Mouse (Mus musculus): ENCODE measurements around the gene Peli2.

Gene Peli2

DNA sequence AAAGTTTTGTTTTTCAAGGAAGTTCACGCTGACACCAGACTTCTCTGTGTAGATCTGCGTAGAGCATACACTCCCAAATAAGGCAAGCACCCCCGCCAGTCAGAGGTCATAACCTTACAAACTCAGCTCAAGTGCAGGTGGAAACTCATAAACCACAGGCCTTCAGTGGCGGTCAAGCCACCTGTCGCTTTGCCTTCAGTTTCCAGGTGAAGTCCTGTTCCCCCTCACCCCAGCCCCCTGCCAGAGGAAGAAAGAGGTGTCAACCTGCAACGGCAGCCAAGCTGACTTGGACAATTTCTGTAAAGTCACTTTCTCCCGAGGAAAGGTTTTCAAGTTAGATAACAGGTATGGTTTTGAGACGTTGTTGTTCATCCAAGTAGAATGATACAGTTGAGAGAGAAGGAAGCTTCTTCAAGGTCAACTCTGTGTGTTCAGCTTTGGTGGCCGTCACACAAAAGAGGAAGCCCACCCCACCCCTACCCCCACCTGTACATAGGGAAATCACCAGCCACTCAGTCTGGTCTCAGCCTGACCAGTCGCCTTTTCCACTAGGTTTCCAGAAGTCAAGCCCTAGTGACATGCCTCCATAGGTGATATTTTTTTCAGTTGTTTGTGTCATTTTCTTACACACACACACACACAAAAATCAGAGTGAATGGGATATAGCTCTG, 138.2 kb downstream of the Peli2 start:
- in situ Hi-C loops (cut with MboI, MseI): no loop called here

DNA sequence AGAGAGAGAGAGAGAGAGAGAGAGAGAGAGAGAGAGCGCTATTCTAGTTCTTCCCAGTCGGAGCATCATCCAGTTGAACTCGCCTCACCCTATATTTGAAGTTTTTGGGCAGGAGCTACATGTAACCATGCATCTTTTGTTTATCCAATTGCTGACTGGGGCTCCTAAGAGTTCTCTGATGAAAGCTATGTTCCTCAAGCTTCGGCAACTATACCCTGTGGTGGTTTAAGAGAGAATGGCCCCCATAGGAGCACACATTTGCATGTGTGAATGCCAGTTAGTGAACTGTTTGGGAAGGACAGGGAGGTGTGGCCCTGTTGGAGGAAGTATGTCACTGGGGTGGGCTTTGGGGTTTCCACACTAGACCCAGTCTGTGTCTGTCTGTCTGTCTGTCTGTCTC, 142.5 kb downstream of the Peli2 start:
- in situ Hi-C loops (cut with MboI, MseI): no loop called here

DNA sequence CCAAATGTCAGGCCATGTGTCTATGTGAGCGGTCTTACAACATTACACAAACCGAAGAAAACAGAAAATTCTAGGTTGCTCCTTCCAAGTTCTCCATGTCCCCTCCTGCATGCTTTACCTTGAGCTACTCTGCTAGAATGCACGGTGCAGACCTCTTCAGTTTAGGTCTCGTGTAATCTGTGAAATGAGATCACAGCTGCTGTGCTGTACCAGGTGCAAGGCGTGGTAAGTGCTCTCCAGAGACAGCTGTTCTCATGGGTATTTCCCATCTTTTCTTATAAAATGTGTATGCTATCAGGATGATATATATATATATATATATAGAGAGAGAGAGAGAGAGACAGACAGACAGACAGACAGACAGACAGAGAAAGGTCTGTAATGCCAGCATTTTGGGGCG, 146.1 kb downstream of the Peli2 start:
- in situ Hi-C loops (cut with MboI, MseI): no loop called here

DNA sequence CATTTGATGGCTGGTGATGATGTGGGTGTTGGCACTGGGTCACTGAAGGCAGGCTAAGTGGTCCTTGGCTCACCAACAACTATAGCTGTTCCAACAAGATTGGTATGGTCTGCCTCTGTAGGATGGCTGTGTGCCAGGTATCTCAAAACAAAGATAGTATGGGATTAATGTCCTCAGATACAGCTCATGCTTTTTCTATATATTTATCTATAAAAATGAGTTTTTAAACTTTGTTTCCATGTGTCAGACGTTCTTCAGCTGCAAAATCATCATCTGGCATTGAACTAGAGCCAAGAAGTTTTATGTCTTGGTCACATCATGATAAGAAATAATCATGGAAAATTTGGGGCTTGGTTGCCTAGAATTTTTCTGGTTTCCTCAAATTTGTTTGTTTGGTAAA, 157.7 kb downstream of the Peli2 start:
- in situ Hi-C loops (cut with MboI, MseI): no loop called here

DNA sequence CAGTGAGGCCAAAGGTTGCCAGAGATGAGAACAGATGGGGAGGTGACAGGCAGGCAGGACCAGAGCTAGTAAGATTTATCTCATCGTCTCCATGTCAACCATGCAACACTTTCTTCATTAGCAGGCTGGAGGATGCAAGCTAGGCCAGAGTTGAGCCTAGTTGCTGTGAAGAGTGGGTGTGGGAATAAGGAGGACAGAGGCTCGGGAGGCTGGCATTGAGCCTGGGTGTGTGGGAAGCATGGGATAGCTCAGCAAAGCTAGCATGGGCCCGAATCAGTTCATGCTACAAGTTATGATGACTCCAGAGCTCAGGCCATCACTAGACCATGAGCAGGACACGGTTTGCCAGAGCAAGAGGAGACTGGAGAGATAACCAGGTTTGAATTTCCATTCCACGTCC, 166.3 kb downstream of the Peli2 start:
- in situ Hi-C loops (cut with MboI, MseI): no loop called here

DNA sequence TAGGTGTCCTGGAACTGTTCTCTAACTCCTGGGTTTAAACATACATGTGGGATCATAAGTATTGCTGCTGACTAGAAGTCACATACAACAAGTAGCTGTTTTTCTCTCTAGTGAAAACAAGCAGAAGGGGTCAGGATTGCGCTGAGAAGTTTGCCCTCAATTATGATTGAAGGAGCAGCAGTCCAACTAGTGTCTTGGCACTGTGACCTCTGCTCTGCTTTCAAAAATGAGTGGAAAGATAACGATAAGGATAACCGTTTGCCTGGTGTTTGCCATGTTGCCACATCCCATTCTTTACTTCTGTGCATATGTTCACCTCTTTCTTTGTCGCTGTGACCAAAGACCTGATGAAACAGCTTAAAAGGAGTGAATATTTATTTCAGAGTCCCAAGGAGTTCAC, 167.0 kb downstream of the Peli2 start:
- in situ Hi-C loops (cut with MboI, MseI): no loop called here

DNA sequence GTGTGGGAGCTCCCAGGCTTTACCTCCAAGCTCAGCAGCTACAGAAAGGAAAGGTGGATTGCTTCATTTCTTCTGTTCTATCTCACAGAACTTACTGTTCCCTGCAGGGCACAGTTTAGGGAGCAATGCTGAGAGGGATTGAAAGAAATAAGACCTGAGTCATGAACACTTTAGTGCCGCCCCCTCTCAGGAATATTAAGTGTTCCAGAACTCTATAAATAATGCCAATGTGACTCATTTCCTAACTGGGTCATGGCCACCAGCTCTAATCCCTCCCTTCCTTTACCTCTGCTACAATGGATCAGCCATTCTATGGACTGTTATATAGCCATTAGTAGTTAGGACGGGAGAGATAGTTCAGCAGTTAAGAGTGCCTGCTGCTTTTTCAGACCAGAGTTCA, 168.0 kb downstream of the Peli2 start:
- in situ Hi-C loops (cut with MboI, MseI): no loop called here

DNA sequence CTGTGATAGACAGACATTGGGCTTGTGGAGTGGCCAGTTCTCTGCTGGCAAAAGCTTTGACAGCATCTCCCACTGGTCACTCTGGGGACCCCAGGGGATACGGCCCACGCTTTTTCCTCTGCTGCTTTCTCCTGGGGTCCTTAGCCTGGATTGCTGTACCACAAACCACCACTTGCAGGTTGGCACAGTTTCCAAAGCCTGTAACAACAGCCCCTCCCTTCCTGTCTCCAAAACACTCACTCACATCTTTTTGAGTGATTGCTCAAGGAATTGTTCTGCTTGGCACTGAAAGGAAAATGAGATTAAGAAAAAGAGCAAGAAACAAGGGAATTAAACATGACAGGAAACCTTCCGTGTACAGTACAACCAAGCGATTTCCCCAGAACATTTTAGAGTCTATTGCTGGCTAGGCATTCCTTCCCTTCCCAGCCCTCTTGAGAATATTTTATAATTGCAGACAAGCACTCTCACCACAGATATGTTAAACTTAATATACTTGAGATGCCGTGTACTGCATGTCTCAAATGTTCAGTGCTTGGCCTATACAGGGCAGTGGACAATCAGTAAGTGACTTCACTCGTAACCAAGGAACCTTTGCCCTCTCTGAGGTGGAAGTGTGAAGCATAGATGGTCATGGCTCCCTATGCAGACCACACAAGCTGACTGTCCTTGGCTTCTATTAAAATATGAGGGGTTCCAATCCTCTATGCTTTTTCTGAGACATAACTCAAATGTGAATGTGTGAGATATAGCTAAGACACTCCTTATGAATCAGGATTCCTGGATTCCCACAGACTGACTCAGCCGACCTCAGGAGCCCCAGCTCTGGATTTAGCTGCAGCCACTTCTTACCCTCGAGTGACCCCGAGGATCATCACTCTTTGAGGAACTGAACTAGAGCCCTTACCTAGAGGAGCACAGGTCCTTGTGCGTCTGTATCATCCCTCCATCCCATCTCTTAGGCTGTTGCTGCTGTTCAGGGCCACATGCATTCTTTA, 169.3 kb downstream of the Peli2 start:
- in situ Hi-C loops (cut with MboI, MseI): no loop called here

DNA sequence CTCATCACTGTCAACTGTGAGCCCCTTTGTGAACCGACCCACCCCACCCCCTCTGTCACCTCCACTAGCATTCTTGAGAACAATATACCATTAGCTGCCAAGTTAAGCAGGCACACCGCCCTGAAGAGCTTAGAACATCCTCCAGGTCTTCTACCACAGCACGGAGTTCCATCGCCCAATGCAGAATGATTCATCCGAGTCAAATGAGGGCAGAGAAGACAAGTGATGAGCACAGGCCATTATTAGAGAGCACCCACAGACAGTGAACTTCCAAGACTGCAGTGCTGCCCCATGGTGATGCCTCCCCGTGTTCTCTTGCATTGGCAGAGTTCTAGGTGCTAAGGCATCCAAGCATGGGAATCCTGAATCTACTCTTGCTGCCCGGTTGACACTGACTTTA, 172.9 kb downstream of the Peli2 start:
- in situ Hi-C loops (cut with MboI, MseI): no loop called here

DNA sequence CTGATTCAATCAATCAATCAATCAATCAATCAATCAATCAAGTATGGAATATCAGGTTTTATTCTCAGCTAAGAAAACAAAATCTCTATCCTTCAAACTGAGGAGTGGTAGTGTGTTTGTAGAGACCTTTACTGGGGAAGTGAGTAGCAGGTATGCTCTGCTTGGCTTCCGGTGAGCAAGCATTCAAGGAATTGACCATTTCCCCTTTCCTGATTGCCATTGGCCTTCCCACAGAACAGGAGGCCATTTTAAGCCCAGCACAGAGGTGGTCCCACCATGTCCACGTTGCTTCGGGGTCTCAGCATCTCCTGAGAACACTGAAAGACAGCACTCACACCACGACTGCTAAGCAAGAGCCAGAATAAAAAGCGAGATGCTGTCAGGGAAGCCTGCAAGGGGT, 174.8 kb downstream of the Peli2 start:
- in situ Hi-C loops (cut with MboI, MseI): no loop called here

DNA sequence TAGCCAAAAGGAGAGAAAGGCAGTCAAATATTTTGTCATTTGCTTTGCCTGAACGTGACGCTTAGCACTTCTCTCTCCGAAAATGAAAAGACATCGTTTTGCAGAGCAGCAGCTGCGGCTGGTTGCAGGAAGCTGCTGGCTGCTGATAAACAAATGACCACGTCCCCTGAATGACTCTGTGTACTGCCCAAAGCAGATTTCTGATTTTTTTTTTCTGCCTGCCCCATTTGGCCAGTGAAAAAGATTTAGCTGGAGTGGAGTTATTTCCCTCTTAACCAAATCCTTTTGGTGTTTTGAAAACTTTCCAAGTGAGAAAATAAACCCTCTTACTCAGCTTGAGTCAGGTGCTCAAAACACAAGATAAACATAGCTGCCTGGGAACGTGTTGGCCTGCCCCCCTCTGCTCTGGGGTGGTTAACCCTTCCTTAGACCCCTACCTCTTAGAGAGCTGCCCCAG, 175.2 kb downstream of the Peli2 start:
- in situ Hi-C loops (cut with MboI, MseI): no loop called here

DNA sequence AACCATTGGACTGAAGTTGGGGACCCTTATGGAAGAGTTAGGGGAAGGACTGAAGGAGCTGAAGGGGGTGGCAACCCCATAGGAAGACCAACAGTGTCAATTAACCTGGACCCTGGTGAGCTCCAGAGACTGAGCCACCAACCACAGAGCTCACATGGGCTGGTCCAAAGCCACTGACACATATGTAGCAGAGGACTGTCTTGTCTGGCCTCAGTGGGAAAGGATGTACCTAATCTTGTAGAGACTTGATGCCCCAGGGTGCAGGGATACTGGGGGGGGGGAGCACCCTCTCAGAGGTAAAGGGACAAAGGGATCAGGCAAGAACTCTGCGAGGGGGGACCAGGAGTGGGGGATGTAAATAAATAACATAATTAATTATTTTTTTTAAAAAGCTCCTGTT, 176.2 kb downstream of the Peli2 start:
- in situ Hi-C loops (cut with MboI, MseI): no loop called here

DNA sequence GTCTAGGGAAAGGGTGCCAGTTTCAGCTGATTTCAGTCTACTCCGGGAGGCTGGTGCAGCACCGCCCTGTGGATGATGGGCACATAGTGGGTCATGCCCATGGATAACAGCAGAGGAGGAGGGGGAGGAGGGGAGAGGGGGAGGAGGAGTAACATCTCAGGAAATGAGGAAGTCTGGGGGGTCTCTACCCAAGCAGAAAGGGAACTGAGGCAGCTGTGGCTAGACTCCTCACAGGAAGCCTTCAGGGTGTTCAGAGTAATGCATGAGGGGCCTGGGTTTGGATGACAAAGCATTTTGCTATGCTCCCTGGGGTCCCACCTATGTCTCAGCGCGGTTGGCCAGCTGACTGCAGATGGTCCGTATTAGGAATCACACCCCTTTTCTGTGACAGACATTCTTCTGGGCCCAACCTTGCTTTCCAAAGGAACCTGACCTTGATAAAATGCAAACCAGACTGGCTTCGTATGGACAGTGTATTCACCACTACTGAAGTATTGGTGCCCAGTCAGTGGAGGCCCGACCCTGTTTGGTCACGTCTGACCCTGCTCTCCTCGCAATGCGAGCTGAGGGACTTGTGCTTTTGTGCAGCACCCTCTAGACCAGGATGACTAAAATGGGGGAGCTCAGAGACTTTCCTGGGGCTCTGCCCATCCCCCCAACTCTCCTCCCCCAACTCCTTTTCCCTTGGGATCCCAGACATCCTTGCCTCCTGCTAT, 182.0 kb downstream of the Peli2 start:
- in situ Hi-C loops (cut with MboI, MseI): loop anchor here in 1 of 2 experiments (5.0 kb wide), 1 partner anchor 35 kb away; no protein-coding TSS in a partner anchor

DNA sequence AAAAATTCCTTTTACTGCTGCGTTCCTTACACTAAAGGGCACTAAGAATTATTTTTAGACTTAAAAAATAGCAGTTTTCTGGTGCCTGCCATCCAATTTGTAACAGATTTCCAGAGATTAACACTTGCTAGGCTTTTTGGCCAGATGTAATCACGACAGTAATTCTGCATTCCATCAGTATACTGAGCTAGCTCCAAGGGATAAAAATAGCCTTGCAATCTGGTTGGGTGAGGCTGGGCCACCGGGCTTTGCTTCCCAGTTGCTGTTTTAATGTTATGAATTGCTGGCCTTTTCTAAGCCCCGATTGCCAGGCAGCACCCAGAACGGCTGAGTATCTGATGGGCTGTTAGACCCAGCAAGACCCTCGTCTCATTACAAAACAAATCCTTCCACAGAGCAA, 182.6 kb downstream of the Peli2 start:
- in situ Hi-C loops (cut with MboI, MseI): loop anchor here in 1 of 2 experiments (5.0 kb wide), 1 partner anchor 34 kb away; no protein-coding TSS in a partner anchor

DNA sequence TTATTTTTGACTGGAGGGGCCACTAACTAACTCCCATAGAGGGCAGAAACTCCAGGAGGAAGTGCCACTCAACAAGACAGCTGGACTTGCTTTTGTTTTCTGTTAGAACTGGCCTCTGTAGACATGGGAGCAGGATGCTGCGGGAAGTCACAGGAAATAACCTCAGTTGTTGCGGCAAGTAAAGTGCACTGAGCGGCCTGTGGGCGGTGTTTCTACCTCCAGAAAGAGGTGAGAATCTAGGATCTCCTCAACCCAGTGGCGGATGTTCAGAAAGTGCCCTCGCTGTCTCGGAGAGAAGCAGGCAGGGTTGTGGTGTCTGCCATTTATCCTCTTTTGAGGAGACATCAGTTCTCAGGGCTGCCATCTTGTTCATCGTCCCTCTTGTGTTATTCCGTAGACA, 183.2 kb downstream of the Peli2 start:
- in situ Hi-C loops (cut with MboI, MseI): loop anchor here in 1 of 2 experiments (5.0 kb wide), 1 partner anchor 33 kb away; no protein-coding TSS in a partner anchor

DNA sequence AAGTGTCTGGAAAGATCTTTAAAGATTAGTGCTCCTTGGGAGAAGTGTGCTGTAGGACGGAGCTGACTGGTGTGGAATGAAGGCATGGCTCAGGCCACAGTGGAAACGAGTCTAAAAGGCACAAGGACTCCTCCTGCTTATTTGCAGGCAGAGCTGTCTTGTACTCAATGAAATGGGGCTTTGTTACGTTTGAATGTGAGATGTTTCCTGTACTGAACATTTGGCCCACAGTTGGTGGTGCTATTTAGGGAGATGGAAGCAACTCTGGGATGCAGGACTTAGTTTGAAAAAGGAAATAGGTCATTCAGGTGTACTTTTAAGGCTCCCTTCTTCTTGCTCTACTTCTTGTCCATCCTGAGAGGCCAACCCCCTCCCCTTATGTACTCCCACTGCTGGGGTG, 192.6 kb downstream of the Peli2 start:
- in situ Hi-C loops (cut with MboI, MseI): no loop called here

DNA sequence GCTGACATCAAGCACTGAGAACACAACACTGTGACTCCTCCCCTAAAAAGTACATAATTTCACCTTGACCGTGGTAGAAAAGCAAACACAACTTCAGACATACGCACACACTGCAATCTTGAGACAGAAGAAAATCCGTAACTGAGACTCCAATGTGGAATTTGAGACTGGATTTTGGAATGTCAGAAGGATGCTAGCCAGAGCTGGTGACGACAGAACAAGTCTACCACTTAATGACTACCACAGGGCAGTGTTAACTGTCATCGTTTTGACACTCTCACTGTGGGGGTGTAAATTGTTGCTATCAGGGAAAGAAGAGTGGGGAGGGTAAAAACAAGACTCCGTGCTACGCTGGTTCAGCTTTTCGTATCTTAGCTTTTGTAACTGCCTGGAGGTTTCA, 195.8 kb downstream of the Peli2 start:
- in situ Hi-C loops (cut with MboI, MseI): no loop called here

DNA sequence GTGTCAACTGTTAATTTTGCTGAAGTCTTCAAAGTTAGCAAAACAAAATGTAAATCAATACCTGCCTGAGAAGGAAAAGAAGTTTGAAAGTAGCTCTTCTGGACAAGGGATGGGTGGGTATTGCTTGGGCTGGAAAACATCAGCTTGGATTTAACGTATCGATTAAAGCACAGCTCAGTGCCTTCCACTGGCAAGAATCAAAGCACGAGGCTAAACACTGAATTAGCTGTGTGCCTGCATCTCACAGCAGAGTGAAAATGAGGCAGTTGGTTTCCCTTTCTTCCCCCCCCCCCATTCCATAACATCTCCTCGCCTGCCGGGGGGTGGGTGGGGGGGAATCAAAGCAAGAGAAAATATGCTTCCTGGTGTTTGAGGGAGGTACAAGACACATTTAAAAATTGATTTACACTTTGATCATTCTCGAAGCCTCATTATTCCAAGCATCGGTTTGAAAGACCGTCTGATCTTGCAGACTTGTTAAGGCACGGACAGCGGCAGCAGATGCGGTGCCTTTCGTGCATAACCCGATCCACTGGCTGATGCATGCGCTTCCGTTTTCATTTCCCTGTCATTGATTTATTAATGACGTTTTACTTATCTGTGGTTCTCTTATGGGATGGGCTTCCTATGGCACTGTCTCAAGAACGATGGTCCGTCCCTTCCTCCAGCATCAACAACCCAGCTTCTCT, 203.3 kb downstream of the Peli2 start:
- in situ Hi-C loops (cut with MboI, MseI): no loop called here

DNA sequence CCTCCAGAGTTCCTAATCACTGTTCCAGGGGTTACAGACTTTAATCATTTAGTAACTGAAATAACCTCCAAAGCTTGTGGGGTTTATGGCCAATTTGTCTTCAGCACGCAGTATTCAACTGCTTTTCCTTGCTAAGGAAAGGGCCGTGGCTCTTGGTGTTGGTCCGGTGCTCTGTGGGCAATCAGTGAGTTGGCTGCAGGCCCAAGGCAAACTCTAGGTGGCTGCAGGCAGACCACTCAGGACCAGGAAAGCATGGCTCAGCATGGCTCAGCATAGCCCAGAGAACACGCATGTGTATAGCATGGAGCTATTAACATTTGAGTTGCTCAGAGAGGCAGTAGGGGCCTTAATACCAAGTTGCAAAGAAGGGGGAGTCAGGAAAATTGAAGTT, 203.8 kb downstream of the Peli2 start:
- in situ Hi-C loops (cut with MboI, MseI): no loop called here

DNA sequence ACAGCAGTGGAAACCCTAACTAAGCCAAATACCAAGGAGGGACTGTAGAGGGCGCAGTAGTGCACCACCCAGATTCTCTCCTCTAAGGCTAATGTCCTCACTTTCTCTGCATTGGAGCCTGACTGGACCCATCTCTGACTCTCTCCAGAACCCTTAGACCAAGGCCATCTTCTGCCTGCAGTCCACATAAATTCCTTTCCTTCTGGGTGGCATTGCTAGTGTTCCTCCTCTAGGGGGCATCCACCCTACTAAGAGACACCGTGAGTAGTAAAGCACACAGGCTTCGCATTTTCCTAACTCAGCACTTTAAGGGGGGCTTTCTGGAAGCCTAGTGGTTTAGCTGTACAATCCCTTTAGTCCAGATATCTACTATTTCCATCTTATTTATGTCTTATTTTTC, 207.1 kb downstream of the Peli2 start:
- in situ Hi-C loops (cut with MboI, MseI): no loop called here

DNA sequence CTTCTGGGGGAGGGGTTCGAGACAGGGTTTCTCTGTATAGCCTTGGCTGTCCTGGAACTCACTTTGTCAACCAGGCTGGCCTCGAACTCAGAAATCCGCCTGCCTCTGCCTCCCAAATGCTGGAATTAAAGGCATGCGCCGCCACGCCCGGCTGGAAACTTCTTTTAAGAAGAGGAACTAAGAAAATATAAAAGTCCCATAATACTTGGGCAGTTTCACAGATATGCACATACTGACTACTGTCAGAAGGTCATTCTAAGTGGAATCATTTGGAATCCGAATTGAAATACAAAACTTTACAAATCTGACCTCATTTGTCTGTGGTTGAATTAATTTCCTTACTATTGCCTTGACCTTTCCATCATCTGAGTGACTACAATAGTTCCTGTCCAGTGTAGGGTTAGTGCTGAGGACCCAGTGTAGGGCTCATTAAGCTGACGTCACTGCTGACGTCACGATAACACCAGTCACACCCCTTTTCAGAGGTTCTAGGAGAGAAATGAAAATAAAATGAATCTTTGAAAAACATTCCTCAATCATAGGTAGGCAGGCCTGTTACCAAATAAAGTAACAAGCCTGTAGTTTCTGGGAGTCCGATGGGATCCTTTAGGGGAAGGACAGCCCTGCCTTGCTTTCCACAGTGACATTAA, 209.2 kb downstream of the Peli2 start:
- in situ Hi-C loops (cut with MboI, MseI): no loop called here
